Mouse (Mus musculus) liver, postnatal 0 days (tissue): Measurements from ENCODE around the gene Rpp25l. TPM values are rescaled to one million over a fixed set of nuclear protein-coding genes. Genes with fewer than 3 reads are reported as not detected.
A peak's percentile ranks its signal among the peaks of the same experiment; 100 is the strongest.

Experiments
- ATAC-seq: fragments of 200-750 bp; cut with Nextera tagmentation; 2 replicates; pipeline ENCODE4 v1.8.0; 2017; ENCODE audit warnings: mild to moderate bottlenecking, moderate library complexity
- DNase-seq: peaks from one replicate; pipeline ENCODE4 v3.0.0-alpha.2; 2016
- H3K27ac ChIP-seq: fragments of 300-500 bp; sonication (generic); 2 replicates; pipeline ENCODE4 v1.5.1; 2014; ENCODE audit warnings: antibody characterized with exemption, moderate library complexity, mild to moderate bottlenecking, low read depth
- H3K27me3 ChIP-seq: fragments of 300-500 bp; sonication (generic); 2 replicates; pipeline ENCODE4 v1.6.1; 2014; ENCODE audit warnings: low read length, control low read depth, mixed read lengths; ENCODE audit not compliant: insufficient read depth
- H3K36me3 ChIP-seq: fragments of 300-500 bp; sonication (generic); replicated peaks from 2 replicates; pipeline ENCODE4 v1.6.1; 2014; ENCODE audit warnings: mild to moderate bottlenecking, control low read depth, low read length, moderate library complexity, mixed read lengths; ENCODE audit not compliant: insufficient read depth
- H3K4me1 ChIP-seq: fragments of 300-500 bp; sonication (generic); 2 replicates; pipeline ENCODE4 v1.6.1; 2014; ENCODE audit warnings: antibody characterized with exemption, mild to moderate bottlenecking, control low read depth; ENCODE audit not compliant: insufficient read depth
- H3K4me2 ChIP-seq: fragments of 300-500 bp; sonication (generic); 2 replicates; pipeline ENCODE4 v1.6.1; 2014; ENCODE audit warnings: low read depth, mild to moderate bottlenecking, low read length, moderate library complexity, mixed read lengths
- H3K4me3 ChIP-seq: fragments of 300-500 bp; sonication (generic); 2 replicates; pipeline ENCODE4 v1.5.1; 2014; ENCODE audit warnings: low read depth, low read length
- H3K9ac ChIP-seq: fragments of 300-500 bp; sonication (generic); replicated peaks from 2 replicates; pipeline ENCODE4 v1.6.1; 2014; ENCODE audit warnings: mild to moderate bottlenecking, moderate library complexity
- H3K9me3 ChIP-seq: fragments of 300-500 bp; sonication (generic); 2 replicates; pipeline ENCODE4 v1.6.1; 2016; ENCODE audit warnings: mild to moderate bottlenecking, control low read depth, low read length, mixed read lengths
- CTCF ChIP-seq: sonication (generic); IDR thresholded peaks from 2 replicates; pipeline ENCODE4 v1.5.1; 2016; ENCODE audit warnings: antibody characterized with exemption, low read depth
- EP300 ChIP-seq: IDR thresholded peaks from 2 replicates; pipeline ENCODE4 v1.6.1; 2016; ENCODE audit warnings: antibody characterized with exemption, low read depth, mild to moderate bottlenecking
- WGBS: fragments of 180-500 bp; shearing (Covaris S2); extraction: QIAGEN DNeasy Blood & Tissue Kit; methylation state at CpG from one replicate; pipeline ENCODE4 v1.1.7; 2014; ENCODE audit not compliant: insufficient replicate concordance; 5-methylcytosine and 5-hydroxymethylcytosine counted together
- polyA plus RNA-seq: library from polyadenylated mRNA; unstranded; fragments of >200 nt; fragmentation: Nextera tagmentation; extraction: Ambion mirVana; gene quantifications from 2 replicates; pipeline ENCODE4 v1.2.1, GENCODE M21; 2015

The Rpp25l gene
- polyA plus RNA-seq, 1 experiment from 2014 or later = 30.9 TPM

DNA sequence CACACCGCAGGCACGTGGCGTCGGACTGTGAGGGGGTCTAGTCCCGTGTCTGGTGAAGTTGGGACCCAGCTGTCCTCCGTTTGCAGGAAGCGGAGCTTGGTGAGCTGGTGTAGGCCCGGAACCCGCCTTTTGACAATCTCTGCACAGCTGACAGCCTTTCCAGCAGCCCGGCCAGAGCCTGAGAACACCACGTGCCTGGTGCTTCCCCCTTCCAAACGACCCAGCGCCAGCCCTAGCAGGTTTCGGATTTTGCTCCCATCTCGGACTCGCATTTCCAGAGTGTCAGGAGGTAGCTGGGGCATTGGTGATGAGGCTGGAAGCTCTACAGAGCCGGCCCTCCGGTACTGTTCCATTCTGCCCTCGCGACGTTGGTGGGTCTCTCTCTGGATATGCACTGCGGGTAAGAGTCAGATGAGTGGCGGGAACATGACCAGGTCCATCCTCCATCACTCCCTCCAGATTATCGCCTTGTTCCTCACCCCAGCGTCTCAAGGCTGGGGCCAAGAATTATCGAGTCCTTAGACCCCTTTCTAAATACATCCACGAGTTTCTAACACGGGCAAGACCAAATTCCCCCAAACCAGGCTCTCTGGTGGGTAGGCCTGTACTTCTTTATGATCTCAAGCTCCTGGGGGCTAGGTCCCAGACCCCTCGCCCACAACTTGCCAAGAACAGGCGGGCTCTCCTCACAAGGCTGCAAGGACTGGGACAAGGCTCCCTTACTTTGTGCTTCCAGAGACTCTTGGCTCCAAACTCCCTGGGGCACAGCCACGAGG lies 725 bp downstream of the Rpp25l start:
- WGBS = 45% methylated on average over 31 of the region's 31 CpGs

DNA sequence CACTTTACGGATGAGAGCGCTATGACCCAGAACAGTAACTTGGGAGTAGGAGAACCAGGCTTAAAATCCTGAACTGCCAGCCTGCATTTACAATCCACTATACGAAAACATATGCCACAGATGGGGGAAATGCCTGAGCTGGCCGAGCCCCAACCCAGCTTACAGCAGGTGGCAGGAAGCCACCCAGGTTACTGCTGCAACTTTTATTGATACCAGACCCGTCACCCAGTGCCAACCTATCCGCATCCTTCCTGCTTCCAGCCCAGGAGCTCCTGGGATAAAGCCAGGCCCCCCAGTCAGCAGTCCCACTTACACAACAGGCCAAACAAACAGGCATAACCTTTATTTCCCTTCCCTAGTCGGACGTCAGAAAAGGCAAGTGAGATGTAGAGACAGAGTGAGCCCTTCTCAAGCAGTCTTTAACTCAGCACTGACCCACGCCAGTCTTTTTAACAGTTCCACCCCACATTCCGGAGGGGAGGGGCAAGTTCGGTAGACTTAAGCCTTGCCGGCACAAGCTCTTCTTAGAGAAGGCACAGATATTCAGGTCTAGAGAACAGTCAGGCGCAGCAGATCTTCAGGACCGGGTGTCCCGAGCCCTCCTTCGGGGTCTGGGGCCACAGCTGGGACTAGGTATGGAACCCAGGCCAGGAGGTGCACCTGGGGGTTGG lies 1.5 kb downstream of the Rpp25l start:
- Histone ChIP-seq H3K4me2 (peak overlapping the region; percentile 96), H3K36me3 (0 out of 2 replicates have a peak, but pooled peaks cover 2% of the 10 kb centered on the region), H3K9ac (peak overlapping the region; percentile 83), H3K27ac (no peak overlapping the region), H3K27me3 (peaks cover 7% of the 10 kb centered on the region; the same call in 1 of the 2 replicates), H3K4me3 (peak overlapping the region; percentile 74; the same call in 1 of the 2 replicates), H3K4me1 (peaks cover 15% of the 10 kb centered on the region), H3K9me3 (no peaks in the 10 kb centered on the region)
- WGBS = 84% methylated on average over 16 of the region's 16 CpGs
- TF ChIP-seq CTCF (no peak), EP300 (no peak)
- no peak for ATAC-seq
- no peak for DNase-seq

More for the DNA sequence above, 725 bp downstream of the Rpp25l start:
- Histone ChIP-seq H3K4me3 (peak overlapping the region; percentile 74), H3K4me1 (peaks cover 15% of the 10 kb centered on the region), H3K9me3 (no peaks in the 10 kb centered on the region), H3K27me3 (peaks cover 7% of the 10 kb centered on the region; the same call in 1 of the 2 replicates), H3K27ac (peak overlapping the region; percentile 61), H3K9ac (peak overlapping the region; percentile 83), H3K4me2 (peak overlapping the region; percentile 96), H3K36me3 (peaks cover 9% of the 10 kb centered on the region; the same call in 1 of the 2 replicates)
- ATAC-seq = peak; percentile 18
- TF ChIP-seq CTCF = no peak
- no peak for TF ChIP-seq EP300
- DNase-seq = peak; percentile 23

DNA sequence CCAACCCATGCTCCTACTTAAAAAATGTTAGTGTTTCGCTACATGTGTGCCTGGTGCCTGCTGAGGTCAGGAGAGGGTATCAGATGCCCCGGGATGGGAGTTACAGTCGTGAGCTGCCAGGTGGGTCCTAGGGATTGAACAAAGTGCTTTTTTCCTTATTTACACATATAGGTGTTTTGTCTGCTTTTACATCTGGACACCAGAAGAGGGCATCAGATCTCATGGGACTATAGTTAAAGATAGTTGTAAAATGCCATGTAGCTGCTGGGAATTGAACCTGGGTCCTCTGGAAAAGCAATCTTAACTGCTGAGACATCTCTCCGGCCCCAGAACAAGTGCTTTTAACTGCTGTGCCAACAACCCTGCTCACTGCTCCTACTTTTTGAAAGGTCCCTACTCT lies 3.1 kb downstream of the Rpp25l start:
- H3K4me1 ChIP-seq = peaks cover 15% of the 10 kb centered on the region
- H3K4me2 ChIP-seq = no peak overlapping the region
- DNase-seq = no peak
- 64% methylated on average over 4 of the region's 4 CpGs for WGBS
- no peak overlapping the region for H3K4me3 ChIP-seq
- no peak overlapping the region for H3K9ac ChIP-seq
- no peak for TF ChIP-seq EP300
- peak; percentile 10; the same call in 1 of the 2 replicates for TF ChIP-seq CTCF
- H3K9me3 ChIP-seq = no peaks in the 10 kb centered on the region
- ATAC-seq = no peak
- no peak overlapping the region for H3K27ac ChIP-seq
- no peaks in the 10 kb centered on the region for H3K36me3 ChIP-seq
- peaks cover 14% of the 10 kb centered on the region; the same call in 1 of the 2 replicates for H3K27me3 ChIP-seq

DNA sequence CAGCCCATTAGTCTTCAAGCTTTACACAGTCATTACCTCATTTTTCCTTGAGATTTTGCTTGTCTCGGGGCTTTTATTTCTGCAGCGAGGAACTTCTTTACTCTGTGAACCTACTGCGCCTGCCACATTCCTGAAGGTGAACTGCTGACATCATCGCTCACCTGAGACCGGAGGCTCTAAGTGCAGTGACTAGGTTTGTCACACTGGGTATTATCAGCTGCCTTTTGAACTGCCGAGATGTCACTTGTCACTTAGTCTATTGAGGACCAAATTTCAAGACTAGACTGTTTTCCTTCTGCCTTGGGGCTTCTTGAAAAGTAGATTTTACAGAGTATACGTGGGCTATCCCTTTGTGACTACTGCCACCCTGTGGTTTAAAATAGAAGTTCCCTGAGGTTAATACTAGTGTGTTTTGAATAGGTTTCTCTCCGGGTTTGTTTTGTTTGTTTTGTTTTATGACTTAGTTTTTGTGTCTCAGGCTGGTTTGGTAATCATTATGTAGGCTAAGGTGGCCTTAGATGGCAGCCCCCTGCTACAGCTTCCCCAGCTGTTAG lies 5.1 kb downstream of the Rpp25l start:
- DNase-seq (no peak), ATAC-seq (no peak)
- no peaks in the 10 kb centered on the region for H3K36me3 ChIP-seq
- TF ChIP-seq EP300 = no peak
- peak; percentile 70 for TF ChIP-seq CTCF
- H3K9me3 ChIP-seq = no peaks in the 10 kb centered on the region
- WGBS = 38% methylated on average over 8 of the region's 8 CpGs
- no peak overlapping the region for H3K27ac ChIP-seq
- H3K4me1 ChIP-seq = peaks cover 10% of the 10 kb centered on the region
- H3K27me3 ChIP-seq = peaks cover 21% of the 10 kb centered on the region
- H3K4me2 ChIP-seq = no peak overlapping the region
- no peak overlapping the region for H3K9ac ChIP-seq
- H3K4me3 ChIP-seq = no peak overlapping the region

DNA sequence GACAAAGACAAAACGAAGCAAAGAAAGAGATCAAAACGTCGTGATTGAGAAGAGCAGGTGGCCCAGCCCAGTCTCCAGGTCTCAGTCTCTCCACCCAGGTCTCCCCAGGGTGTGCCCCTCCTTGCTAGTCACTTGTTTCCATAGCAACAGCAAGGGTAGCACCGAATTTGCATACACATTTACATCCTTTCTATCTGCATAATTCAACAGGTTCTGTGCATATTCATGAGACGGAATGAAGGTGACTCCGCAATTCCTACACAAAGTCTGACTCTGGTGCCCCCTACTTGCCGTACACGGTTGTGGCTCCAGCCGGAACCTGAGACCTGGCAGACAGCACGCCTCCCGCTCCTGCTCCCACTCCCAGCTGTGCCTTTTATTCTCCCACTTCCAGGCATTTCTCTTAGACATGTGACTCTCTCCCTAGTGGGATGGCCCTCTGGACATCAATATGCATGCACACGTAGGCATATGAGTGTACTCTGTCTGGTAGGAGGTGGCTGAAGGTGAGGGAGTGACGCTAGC lies 6.3 kb downstream of the Rpp25l start:
- Histone ChIP-seq H3K9ac (no peak overlapping the region), H3K4me1 (peaks cover 3% of the 10 kb centered on the region), H3K36me3 (no peaks in the 10 kb centered on the region), H3K4me2 (no peak overlapping the region), H3K4me3 (no peak overlapping the region), H3K9me3 (no peaks in the 10 kb centered on the region), H3K27ac (no peak overlapping the region), H3K27me3 (peaks cover 21% of the 10 kb centered on the region)
- ATAC-seq (peak; percentile 50; the same call in 1 of the 2 replicates), DNase-seq (peak; percentile 63)
- 5% methylated on average over 13 of the region's 13 CpGs for WGBS
- TF ChIP-seq CTCF (peak; percentile 68), EP300 (no peak)
